Mouse (Mus musculus): ENCODE measurements around the gene Pde4d.

Pde4d gene

DNA sequence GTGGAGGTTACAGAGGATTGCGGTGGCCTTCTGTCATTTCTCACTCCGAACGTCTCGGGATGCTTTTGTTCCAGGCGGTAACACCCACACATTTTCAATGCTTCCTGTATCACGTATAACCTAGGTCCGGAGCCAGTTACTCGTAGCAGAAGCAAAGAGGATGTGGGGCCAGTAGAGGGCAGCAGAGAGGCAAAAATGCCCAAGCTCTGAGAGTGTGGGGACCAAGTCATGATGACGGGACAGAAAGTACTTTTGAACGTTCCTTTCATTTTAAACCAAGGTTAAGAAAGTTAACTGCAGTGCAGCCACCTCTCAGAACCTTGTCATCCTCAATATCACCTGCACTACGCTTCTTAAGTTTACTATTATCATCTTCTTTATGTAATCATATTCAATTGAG lies 1326.4 kb downstream of the Pde4d start:
- peak; percentile 96 for DNase-seq (ENCODE audit: low spot score)

DNA sequence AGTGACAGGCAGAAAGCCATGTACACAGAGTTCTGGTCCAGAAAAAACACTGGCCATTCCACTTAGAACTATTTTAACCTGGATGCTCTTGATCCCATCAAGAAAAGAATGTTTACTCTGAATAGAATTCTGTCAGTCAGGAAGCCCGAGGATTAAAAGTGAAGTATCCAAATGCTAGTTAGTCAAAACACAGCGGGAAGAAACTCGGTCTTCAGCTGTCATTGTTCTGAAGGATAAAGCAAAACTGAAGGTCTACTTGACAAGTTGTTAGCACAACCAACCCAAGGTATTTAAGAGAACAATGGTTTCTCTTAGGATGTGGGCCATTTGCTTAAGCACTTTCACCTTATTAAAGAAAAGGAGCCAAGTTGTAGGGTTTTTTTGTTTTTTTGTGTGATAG lies 1327.2 kb downstream of the Pde4d start:
- no peak for DNase-seq (ENCODE audit: low spot score)

- DNase-seq (ENCODE audit: low spot score) = no peak
Observed at GRCm38 (mm10) chr13:109777441-109777840, 1327.7 kb downstream of the Pde4d start.

DNA sequence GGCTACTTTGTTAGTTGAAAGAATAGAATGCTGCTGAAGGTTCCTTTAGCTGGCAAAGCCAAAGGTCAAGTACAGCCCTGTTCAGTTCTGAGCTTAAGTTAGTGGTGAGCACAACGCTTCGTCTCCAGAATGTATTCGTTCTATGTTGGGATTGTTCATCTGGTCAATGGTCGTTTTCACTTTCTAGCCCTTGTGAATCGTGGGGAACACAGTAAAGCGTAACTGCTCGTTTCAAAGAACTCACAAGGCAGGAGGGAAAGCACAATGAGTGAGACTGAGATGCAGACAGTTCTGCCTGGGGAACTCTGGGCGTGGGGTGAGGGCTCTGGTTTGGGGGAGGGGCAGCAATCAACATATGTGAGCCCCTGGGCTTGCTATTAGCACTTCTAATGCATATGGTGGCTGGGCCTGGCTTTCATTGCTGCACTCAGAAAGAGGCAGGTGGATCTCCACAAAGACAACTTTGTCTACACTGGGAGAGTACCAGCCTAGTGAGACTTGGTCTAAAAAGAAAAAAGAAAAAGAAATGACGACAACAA lies 1328.6 kb downstream of the Pde4d start:
- peak; percentile 43 for DNase-seq (ENCODE audit: low spot score)

GRCm38 (mm10) chr13:109781466-109781865 lies 1331.7 kb downstream of the Pde4d start:
- DNase-seq (ENCODE audit: low spot score) = no peak

GRCm38 (mm10) chr13:109788604-109789003 lies 1338.9 kb downstream of the Pde4d start:
- no peak for DNase-seq (ENCODE audit: low spot score)

GRCm38 (mm10) chr13:109789151-109789550 lies 1339.4 kb downstream of the Pde4d start:
- DNase-seq (ENCODE audit: low spot score) = no peak

GRCm38 (mm10) chr13:109790045-109790715 lies 1340.4 kb downstream of the Pde4d start:
- no peak for DNase-seq (ENCODE audit: low spot score)

- DNase-seq (ENCODE audit: low spot score) = no peak
Observed at GRCm38 (mm10) chr13:109793918-109794317, 1344.2 kb downstream of the Pde4d start.

DNA sequence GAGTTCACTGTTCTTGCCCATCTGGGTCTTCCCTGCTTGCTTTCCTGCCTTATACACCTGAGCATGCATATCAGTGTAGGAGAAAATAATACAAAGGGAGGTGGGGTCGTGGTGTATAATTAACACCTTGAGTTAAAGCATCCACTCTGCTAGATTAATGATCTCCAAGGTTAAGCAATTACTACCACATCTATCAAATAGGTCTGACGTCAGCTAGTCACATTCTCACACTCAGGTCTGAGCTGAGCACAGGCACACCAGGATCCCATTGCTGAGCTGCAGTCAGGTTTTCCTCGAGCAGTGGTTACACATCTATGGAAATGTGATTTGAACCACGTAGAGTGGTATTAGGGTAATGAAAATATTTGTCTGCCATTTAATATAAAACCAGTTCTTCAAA lies 1348.9 kb downstream of the Pde4d start:
- DNase-seq (ENCODE audit: low spot score) = no peak

GRCm38 (mm10) chr13:109802201-109802600 lies 1352.5 kb downstream of the Pde4d start:
- DNase-seq (ENCODE audit: low spot score) = no peak

- DNase-seq (ENCODE audit: low spot score) = no peak
Observed at GRCm38 (mm10) chr13:109806193-109806966, 1356.6 kb downstream of the Pde4d start.

DNA sequence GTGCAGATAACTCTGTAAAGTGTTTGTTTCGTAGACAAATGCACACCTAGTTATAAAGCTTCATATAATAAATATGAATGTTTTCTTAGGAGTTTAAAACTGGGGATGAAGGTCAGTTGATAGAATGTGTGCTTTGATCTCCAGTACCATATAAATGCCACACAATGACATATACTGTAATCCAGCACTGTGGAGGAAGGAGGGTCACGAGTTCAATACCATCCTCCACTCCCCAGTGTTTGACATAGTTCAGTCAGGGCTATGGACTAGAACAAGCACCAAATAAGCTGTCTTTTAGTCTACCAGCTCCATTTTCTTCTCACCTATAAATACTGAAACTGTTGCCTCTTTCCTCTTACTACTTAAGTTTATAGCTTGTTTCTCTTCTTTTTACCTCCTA lies 1357.3 kb downstream of the Pde4d start:
- no peak for DNase-seq (ENCODE audit: low spot score)

DNA sequence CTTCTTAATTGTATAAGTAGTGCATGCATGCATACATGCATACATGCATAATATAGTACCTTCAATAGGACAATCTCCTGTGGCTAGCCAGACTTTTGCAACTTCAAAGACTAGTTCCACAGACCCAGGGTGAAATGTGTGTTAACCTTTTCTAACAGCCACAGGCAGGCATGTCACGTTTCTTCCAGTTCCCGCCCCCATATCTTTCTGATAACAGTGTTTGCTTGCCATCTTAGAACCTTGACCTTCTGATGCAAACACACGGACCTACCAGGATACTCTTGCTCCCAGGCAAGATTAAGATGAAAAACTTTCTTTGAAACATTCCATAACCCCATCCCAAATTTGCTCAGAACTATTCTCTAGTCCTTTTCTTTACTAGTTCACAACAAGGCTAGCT lies 1357.7 kb downstream of the Pde4d start:
- no peak for DNase-seq (ENCODE audit: low spot score)

DNA sequence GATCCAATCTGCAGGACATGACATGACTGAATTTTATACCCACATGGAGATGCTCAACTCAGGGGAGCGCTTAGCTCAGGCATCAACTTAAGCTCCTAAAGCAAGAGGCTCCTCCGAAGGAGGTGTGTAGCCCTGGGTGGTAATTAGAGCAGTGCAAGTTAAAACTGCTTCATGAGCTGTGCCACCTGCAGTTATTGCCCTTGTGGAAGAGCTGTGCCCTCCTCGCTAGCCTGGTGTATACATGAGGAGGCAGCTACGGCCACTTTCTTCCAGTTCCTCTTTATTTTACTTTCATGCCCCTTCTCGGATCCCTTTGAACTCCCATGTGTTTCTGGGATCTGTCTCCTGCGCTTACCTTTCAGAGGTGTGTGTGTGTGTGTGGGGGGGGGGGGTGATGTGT lies 1358.3 kb downstream of the Pde4d start:
- DNase-seq (ENCODE audit: low spot score) = no peak

DNA sequence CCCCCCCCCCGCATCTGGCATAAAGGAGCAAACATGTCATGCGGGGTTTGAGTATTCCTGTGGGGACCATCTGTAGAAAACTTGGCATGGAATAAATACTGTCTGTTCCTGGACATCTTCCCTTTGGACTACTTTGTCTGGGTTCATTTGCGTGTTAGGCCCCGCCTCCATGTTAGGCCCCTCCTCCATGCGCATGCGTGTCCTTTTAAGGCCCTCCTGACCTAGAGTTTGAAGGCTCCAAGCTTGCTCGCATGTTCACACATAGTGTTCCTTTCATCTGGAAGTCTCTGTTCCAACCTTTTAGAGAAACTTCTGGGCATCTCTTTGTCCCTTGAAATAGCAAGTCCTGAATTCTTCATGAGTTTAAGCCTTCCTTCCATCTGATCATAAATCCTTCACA lies 1359.2 kb downstream of the Pde4d start:
- no peak for DNase-seq (ENCODE audit: low spot score)

- DNase-seq (ENCODE audit: low spot score) = no peak
Observed at GRCm38 (mm10) chr13:109809646-109810045, 1359.9 kb downstream of the Pde4d start.

- no peak for DNase-seq (ENCODE audit: low spot score)
Observed at GRCm38 (mm10) chr13:109813924-109814323, 1364.2 kb downstream of the Pde4d start.

DNA sequence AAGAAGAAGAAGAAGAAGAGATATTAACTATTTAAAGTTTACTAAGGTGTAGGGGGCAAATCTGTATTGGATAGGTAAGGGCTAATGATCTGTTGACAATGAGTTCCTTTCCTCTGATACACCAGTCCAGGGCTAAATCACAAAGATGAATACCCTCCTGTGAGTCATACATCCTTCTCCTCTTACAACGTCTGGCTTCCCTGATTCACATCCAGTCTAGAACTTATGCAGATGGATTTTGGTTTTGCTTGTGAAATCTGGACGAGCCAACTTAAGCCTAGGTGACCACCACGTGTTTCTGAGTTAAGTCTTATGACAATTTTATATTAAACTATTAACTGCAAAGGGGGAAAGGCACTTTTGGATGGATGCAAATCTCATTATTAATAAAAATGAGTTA lies 1369.3 kb downstream of the Pde4d start:
- DNase-seq (ENCODE audit: low spot score) = no peak

DNA sequence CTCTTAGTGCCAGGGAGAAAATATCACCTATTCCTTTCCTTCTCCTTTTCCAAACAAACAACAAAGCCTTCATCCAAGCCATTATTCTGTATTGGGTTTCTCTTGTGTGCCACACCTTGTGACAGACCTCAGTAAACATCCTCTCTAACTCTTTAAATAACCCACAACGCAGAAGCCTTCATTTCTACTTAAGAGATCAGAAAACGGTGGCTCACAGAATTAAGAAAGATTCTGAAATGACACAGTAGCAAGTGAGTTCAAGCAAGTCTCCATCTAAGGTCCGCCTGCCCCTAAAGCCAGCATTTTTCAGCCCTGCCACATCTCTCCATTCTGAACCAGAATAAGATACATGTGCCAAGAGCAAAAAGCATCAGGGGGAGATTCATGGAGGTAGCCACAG lies 1370.4 kb downstream of the Pde4d start:
- DNase-seq (ENCODE audit: low spot score) = no peak

- DNase-seq (ENCODE audit: low spot score) = no peak
Observed at GRCm38 (mm10) chr13:109820866-109821265, 1371.1 kb downstream of the Pde4d start.

- DNase-seq (ENCODE audit: low spot score) = no peak
Observed at GRCm38 (mm10) chr13:109821725-109822412, 1372.1 kb downstream of the Pde4d start.
